Mouse (Mus musculus): Measurements from ENCODE around the gene Srsf2. TPM values are rescaled to one million over a fixed set of nuclear protein-coding genes. Genes with fewer than 3 reads are reported as not detected.

Srsf2 gene
- polyA plus RNA-seq (2012; rRNA removed) = 315 and 345 TPM in 2 replicates

DNA sequence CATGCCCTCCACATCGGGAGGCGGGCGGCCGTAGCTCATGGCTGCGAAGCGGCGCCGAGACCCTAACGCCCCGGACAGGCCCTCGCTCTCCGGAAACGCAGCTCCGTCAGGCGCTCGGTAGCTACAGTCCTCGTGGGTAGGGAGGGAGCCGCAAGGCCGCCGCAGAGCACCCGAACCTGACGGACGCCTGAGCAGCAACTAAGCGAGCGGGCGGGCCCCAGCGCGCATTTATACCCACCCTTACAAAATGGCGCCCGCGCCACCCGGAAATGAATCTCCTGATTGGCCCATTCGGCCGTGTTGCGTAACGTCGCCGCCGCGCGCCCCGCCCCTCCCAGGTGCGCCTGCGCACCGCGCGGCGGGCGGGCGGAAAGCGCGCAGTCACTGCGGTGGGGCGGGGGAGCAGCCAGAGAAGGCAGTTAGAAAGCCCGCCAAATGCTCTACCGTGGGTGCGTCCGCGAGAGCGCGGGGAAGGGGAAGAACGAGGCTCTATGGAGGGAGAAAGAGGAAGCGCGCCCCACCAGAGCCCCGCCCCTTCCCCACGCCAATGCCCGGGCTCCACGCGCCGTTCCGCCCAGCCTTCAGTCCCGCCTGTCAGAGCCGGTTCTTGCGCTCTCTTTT, at the start of gene Srsf2:
Gene Srsf2, minus strand, starts transcription at position 204 of the 621 bp plus-strand sequence.

GRCm38 (mm10) chr11:116852291-116852890, 503 bp downstream of the Srsf2 start, which contains the start of gene Mfsd11:
Gene Mfsd11, plus strand, starts transcription at chr11:116852440.

DNA sequence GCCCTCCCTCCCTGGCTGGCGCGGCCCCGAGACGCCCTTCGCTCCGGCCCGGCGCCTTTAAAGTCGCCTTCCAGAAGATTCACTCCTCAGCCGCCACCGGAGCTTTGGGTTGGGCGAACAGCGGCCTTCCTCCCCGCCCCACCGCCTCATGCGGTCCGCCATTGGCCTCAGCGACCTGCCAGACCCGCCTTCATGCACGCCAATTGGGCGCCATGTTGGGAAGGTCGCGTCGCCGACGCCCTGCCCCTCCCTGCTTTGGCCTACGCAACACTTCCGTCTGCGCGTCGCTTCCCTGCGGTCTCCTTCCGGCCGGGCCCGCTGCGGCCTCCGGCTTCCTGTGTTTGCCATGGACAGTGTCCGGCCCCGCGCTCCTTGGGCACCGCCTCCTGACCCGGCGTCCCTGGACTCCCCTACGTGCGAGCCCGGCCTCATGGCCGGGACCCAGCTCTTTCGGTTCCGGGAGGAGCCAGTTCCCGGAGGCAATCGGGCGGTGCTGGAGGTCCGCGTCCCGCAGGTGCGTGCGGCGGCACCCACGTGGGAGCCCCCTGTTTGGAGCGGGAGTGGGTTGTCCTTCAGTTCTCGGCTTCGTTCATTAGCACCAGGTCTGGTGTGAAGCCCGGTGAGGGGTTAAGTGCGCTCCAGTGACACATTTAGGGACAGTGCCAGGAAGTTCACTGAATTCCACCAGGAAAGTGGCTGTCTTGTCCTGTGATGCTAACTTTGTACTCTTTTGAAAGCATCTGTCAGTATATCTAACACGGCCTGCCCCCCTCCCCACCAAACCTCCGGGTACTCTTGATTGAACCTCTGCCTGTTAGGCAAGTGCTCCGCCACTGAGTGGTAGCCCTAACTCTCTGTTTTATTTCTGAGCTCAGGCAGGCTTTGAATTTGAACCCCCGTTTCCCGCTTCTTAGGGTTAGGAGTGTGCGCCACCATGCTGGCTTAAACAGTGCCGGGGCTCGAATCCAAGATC, 9.3 kb downstream of the Srsf2 start, which contains the start of the genes Mettl23 and Jmjd6:
Gene Mettl23, plus strand, starts transcription at position 18 of the 973 bp plus-strand sequence.
Gene Jmjd6, minus strand, starts transcription at position 189 of the 973 bp plus-strand sequence.

DNA sequence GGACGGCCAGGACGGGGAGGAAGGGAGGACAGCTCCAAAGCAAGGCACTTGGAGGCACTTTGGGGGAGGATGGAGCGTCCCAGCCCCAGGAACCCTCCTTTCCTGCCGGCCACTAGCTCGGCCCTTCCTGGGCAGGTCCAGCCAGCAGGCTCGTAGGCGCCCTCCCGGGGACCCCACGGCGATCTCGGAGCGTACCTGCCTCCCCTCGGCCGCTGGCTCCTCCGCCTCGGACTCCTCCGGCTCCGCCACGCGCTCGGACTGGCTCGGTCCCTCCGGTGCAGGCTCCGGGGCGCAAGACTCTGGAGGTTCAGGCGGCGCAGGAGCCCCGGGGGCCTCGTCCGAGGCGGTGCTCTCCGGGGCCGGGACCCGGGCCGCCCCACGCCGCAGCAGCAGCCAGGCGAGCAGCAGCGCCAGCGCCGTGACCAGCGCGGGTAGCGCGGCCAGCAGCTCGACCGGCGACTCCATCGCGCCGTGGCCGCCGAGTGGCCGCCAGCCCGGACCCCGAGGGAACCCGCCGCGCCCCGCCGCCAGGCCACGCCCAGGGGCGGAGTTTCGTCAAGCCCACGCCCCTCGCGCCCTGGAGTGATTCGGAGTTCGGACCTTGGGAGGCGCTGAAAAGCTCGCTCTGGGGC, 25.2 kb downstream of the Srsf2 start, which contains the start of gene Mxra7:
Gene Mxra7, minus strand, starts transcription at position 513 of the 632 bp plus-strand sequence.

Other genes with a start within 250 kb of the Srsf2 start
- gene Rhbdf2, start 226.1 kb downstream of the Srsf2 start, polyA plus RNA-seq (2012; rRNA removed) = 7.1 and 8.3 TPM in 2 replicates
- 0.07 and 0.17 TPM in 2 replicates for gene Prcd, start 199.6 kb downstream of the Srsf2 start, polyA plus RNA-seq (2012; rRNA removed)
- 0.38 and 0.50 TPM in 2 replicates for gene Cygb, start 198.8 kb downstream of the Srsf2 start, polyA plus RNA-seq (2012; rRNA removed)
- gene St6galnac1, start 77.6 kb downstream of the Srsf2 start, polyA plus RNA-seq (2012; rRNA removed) = not detected in 2 replicates
- gene Mxra7, start 25.0 kb downstream of the Srsf2 start, polyA plus RNA-seq (2012; rRNA removed) = 0.93 and 1.1 TPM in 2 replicates
- 17.0 and 20.4 TPM in 2 replicates for gene Mettl23, start 9.8 kb downstream of the Srsf2 start, polyA plus RNA-seq (2012; rRNA removed)
- 14.9 and 15.5 TPM in 2 replicates for gene Jmjd6, start 9.6 kb downstream of the Srsf2 start, polyA plus RNA-seq (2012; rRNA removed)
- gene Mfsd11, start 654 bp downstream of the Srsf2 start, polyA plus RNA-seq (2012; rRNA removed) = 4.9 and 6.1 TPM in 2 replicates
- gene Mgat5b, start 65.8 kb upstream of the Srsf2 start, polyA plus RNA-seq (2012; rRNA removed) = 0.05 TPM in 1 of 2 replicates, not detected in the other